Mouse (Mus musculus) heart, postnatal 25 days (tissue): ENCODE results near the gene Gipc3. TPM values are rescaled to one million over a fixed set of nuclear protein-coding genes. Genes with fewer than 3 reads are reported as not detected.

Experiments
- DNase-seq: peaks from one replicate; pipeline ENCODE4 v3.0.0; 2022; ENCODE audit warnings: low spot score
- intact Hi-C: fragments of 180-260 bp; cut with DNase I; formaldehyde crosslinking; loops from one replicate; pipeline ENCODE4 v1.15.1; 2025
- total RNA-seq, 2 experiments: library from RNA; stranded (reverse); gene quantifications; 2 replicates each; pipeline ENCODE4 v1.2.3; 2021

The Gipc3 gene
- total RNA-seq, 2 experiments from 2014 or later = 4.8 to 5.4 TPM

GRCm38 (mm10) chr10:81376561-81377361, 33.7 kb upstream of the Gipc3 start:
- intact Hi-C loops = no loop called here
- no peak for DNase-seq

- intact Hi-C loops = no loop called here
These were observed 32.3 kb upstream of the Gipc3 start for GRCm38 (mm10) chr10:81375322-81375721.

GRCm38 (mm10) chr10:81367207-81367495, 24.1 kb upstream of the Gipc3 start:
- intact Hi-C loops = no loop called here
- no peak for DNase-seq

More at GRCm38 (mm10) chr10:81375322-81375721, 32.3 kb upstream of the Gipc3 start:
- DNase-seq = no peak

- intact Hi-C loops = no loop called here
- no peak for DNase-seq
These were observed 23.6 kb upstream of the Gipc3 start for GRCm38 (mm10) chr10:81366477-81367206.

- intact Hi-C loops = no loop called here
These were observed 22.8 kb upstream of the Gipc3 start, which contains the start of gene 4930404N11Rik for GRCm38 (mm10) chr10:81365672-81366476. TSS of gene 4930404N11Rik (minus strand) at chr10:81365816.

GRCm38 (mm10) chr10:81365073-81365472, 22.0 kb upstream of the Gipc3 start:
- no peak for DNase-seq
- intact Hi-C loops = no loop called here

More at GRCm38 (mm10) chr10:81365672-81366476, 22.8 kb upstream of the Gipc3 start, which contains the start of gene 4930404N11Rik:
- DNase-seq = no peak

- intact Hi-C loops = no loop called here
- no peak for DNase-seq
These were observed 21.6 kb upstream of the Gipc3 start for GRCm38 (mm10) chr10:81364666-81365065.

- intact Hi-C loops = no loop called here
- no peak for DNase-seq
These were observed 20.6 kb upstream of the Gipc3 start for GRCm38 (mm10) chr10:81363436-81364346.

GRCm38 (mm10) chr10:81362336-81362949, 19.4 kb upstream of the Gipc3 start:
- no peak for DNase-seq

GRCm38 (mm10) chr10:81360721-81361120, 17.7 kb upstream of the Gipc3 start:
- intact Hi-C loops = no loop called here
- DNase-seq = no peak

More at GRCm38 (mm10) chr10:81362336-81362949, 19.4 kb upstream of the Gipc3 start:
- intact Hi-C loops = no loop called here

- no peak for DNase-seq
- intact Hi-C loops = no loop called here
These were observed 15.8 kb upstream of the Gipc3 start for GRCm38 (mm10) chr10:81358841-81359240.

- DNase-seq = no peak
- intact Hi-C loops = no loop called here
These were observed 15.1 kb upstream of the Gipc3 start for GRCm38 (mm10) chr10:81358209-81358608.

- intact Hi-C loops = no loop called here
These were observed 14.2 kb upstream of the Gipc3 start, which contains the start of gene Mfsd12 for GRCm38 (mm10) chr10:81356991-81357844. TSS of gene Mfsd12 (plus strand) at chr10:81357491.

GRCm38 (mm10) chr10:81356352-81356990, 13.4 kb upstream of the Gipc3 start:
- no peak for DNase-seq

More at GRCm38 (mm10) chr10:81356991-81357844, 14.2 kb upstream of the Gipc3 start, which contains the start of gene Mfsd12:
- peak; percentile 87 for DNase-seq

GRCm38 (mm10) chr10:81355533-81355932, 12.5 kb upstream of the Gipc3 start:
- no peak for DNase-seq
- intact Hi-C loops = no loop called here

More at GRCm38 (mm10) chr10:81356352-81356990, 13.4 kb upstream of the Gipc3 start:
- intact Hi-C loops = no loop called here

GRCm38 (mm10) chr10:81354738-81355477, 11.8 kb upstream of the Gipc3 start:
- no peak for DNase-seq
- intact Hi-C loops = no loop called here
